Mouse (Mus musculus) cerebellum, adult 18-20 months (tissue): ENCODE measurements at regions not wholly inside any gene's neighbourhood (a gene's known extent, or its start where the extent isn't known, plus 50 kb on each side); places are given as distances from the start of the nearest gene placed in this dataset.
"Not testable (repeated sequence)": the region's sequence is repeated elsewhere in the genome, so short reads cannot be mapped to it uniquely, and the experiment has no call there.

Source experiments
- DNase-seq, 2 experiments: peaks; one replicate each; pipeline ENCODE4 v3.0.0; 2021

GRCm38 (mm10) chr16:50533881-50534280 is 57.1 kb downstream of the Ccdc54 start:
- no peak for DNase-seq

DNA sequence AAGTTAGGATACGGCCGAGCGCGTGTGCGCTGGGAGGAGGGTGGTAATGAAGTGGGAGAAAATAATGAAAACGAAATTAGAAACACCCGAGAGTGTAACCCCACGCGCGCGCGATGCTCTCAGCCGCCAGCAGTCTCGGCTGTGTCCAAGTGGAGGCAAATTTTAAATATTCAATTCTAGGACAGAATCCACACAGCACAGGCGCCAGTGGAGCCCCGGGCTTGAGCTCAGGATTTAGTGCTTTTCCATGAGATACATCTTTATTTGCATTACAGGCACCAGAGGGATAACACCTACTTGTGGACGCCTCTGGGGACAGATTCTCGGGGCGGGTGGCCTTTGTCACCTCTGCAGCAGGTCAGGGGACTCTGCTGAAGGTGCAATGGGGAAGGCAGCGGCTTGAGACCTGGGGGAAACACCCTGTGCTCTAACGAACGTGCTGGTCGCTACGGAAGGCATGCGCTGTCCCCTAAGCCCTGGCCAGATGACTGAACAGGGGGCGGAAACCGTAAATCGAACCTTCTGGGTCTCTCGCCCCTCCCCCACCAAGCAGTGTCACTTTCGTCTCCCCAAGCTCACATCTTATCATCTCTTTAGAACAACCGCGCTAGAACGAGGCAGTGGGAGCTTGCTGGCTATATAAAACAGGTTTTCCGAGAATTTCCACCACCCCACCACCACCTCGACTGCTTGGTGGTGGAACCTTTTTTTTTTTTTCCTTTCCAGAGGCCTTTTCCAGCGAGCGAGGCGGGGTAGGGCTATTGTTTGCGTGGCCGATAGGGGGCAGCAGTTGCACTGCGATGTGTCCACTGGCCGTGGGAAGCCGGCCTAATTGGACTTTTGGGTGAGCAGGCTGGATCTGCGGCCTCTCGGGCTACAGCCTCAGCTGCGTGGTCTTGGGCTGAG is 61.2 kb downstream of the Ccdc54 start:
- peak; percentile 92 for DNase-seq

- peak; percentile 58 to 64 for DNase-seq
Measured at GRCm38 (mm10) chr16:50528677-50529510, 62.1 kb downstream of the Ccdc54 start.

DNA sequence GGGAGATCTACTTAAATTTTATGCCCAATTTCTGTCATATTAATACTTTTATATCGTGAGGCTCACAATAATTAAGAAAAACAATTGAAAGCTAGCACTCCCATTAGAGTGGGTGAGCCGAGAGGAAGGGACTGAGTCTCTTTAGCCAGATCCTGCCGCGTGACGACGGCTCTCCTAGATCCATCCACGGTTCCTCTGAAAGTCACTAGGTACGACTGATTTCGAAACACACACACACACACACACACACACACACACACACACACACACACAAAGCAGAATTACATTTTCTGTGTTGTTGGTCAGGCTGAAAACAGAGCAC is 62.6 kb downstream of the Ccdc54 start:
- peak in 1 of 2 experiments; percentile 33 for DNase-seq

GRCm38 (mm10) chr16:50526930-50527329 is 64.0 kb downstream of the Ccdc54 start:
- DNase-seq = not testable (repeated sequence)

GRCm38 (mm10) chr16:50525934-50526366 is 65.0 kb downstream of the Ccdc54 start:
- no peak for DNase-seq

DNA sequence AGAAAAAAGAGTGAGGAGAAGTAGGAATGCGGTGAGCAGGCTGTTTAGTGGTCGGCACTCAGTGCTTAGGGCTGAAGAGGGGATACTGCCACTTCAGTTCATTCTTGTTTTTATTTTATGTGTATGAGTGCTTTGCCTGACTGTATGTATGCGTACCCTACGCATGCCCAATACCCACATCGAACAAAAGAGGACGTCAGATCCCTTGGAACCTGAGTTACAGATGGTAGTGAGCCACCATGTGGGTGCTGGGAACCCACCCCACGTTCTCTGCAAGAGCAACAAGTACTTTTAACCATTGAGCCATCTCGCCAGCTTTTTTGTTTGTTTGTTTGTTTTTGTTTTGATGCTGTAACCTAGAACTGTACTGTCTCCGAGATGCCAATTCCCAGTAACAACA is 65.5 kb downstream of the Ccdc54 start:
- no peak for DNase-seq

DNA sequence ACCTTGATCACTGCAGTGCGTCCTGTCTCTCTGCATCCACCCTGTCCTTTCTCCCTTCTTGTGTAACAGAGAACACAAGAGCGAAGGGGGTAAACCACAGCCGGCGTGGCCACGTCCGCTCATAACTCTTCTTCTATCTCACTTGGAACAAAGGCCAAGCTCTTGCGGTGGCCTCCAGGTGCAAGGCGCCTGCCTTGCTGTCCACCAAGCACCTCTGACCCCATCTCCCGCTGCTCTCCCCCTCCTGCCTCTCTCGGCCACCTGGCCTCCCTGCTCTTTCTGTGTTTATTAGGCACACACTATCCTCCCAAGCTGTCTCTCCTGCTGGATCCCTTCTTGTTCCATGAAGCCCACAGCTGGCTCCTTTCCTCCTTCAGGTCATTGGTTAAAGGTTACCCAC is 71.3 kb downstream of the Ccdc54 start:
- no peak for DNase-seq

- DNase-seq = no peak
Measured at GRCm38 (mm10) chr16:50516579-50516978, 74.4 kb downstream of the Ccdc54 start.

DNA sequence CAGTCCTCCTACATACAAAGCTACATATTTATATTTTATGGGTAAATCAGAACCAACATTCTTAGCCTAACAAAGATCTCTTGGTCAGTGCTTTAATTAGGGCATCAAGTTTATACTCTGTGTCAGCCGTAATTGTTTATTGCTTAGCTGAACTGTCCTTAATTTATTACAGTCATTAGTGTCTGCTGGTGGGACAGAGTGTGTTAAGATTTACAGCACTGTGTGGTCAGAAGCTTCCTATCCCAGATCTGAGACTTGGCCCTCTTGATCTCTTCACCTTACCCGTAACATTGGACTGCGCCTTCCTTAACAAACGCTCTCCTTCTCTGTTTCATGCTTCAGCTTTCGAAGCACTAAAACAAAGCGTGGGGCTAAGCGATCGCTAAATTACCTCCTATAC is 75.9 kb downstream of the Ccdc54 start:
- DNase-seq = no peak

GRCm38 (mm10) chr16:50512080-50512479 is 78.9 kb downstream of the Ccdc54 start:
- no peak for DNase-seq

- no peak for DNase-seq
Measured at GRCm38 (mm10) chr16:50509529-50509895, 77.3 kb upstream of the Bbx start.

- no peak for DNase-seq
Measured at GRCm38 (mm10) chr16:50508673-50509528, 76.7 kb upstream of the Bbx start.

DNA sequence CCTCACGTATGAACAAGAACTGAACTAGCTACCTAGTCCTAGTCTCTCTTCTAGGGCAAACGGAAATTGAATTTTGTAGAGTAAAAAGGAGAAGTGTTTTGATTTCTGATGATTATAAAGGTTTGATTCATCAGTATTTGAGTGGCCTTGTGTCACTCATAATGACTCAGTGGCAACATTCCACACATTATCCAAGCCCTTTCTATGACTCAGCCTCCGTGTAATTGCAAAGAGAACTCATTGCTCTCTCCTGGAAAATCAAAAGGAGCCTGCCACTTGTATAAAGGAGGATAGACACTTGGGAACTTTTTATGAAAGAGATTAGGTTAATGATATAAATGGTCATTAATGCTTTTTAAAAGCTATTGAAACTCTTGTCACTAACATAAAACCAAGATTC is 72.4 kb upstream of the Bbx start:
- DNase-seq = no peak

GRCm38 (mm10) chr16:50498909-50499308 is 66.7 kb upstream of the Bbx start:
- no peak for DNase-seq

- no peak for DNase-seq
Measured at GRCm38 (mm10) chr16:50493662-50494061, 61.5 kb upstream of the Bbx start.

DNA sequence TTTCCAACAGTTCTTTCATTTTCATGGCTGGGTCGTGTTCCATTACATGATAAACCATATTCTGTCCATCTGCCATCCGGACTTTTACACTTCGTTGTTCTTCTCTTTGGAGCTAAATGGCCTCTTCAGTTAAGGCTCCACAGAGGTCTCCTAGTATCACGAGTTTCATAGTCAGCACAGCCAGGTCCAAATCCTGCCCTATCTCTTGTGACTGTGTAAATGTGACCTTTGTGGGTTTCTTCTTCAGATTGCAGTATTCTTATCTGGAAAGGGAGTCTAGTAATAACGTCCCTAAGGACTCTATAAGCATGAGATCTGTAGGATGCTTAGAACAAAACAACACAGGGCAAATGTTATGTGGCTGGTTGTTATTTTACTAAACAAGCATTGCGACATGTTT is 57.1 kb upstream of the Bbx start:
- no peak for DNase-seq

DNA sequence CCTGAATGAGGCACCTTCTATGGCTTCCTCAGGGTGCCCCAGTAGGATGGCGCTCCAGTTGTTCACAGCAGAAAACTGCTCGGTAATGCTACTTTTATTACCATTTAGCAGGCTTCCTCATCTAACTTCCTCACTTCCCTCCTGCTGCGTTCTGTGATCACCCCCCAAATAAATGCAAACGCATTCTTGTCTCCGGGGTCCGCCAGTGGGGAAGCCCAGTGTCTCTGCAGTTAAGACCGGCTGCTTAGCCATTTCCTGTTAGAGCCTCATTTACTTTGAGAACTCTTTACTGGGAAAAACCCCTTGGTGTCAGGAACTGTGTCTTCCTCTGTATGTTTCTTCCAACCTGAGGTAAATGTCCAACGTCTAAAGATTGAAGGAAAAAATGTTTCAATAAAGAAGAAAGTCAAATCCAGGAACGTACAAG is 50.2 kb upstream of the Bbx start:
- DNase-seq = no peak
